Mouse (Mus musculus) intestine, embryonic 14.5 days (tissue): Measurements from ENCODE around the gene Gm7029. TPM values are rescaled to one million over a fixed set of nuclear protein-coding genes. Genes with fewer than 3 reads are reported as not detected.

ENCODE experiments used
- ATAC-seq: fragments of 200-750 bp; cut with Nextera tagmentation; replicated peaks from 2 replicates; pipeline ENCODE4 v1.8.0; 2017; ENCODE audit warnings: low read depth, moderate number of reproducible peaks, moderate TSS enrichment, moderate library complexity; ENCODE audit not compliant: low FRiP score, low TSS enrichment
- DNase-seq: peaks from one replicate; pipeline ENCODE4 v3.0.0-alpha.2; 2018; ENCODE audit warnings: low spot score
- H3K27ac ChIP-seq: fragments of 300-500 bp; sonication (generic); 2 replicates; pipeline ENCODE4 v1.5.1; 2014; ENCODE audit warnings: low read depth, mild to moderate bottlenecking, control low read depth
- H3K27me3 ChIP-seq: fragments of 300-500 bp; sonication (generic); replicated peaks from 2 replicates; pipeline ENCODE4 v1.6.1; 2014; ENCODE audit warnings: low read length, control low read depth; ENCODE audit not compliant: control insufficient read depth, insufficient read depth
- H3K36me3 ChIP-seq: fragments of 300-500 bp; sonication (generic); 2 replicates; pipeline ENCODE4 v1.6.1; 2014; ENCODE audit warnings: low read length, control low read depth; ENCODE audit not compliant: control insufficient read depth, insufficient read depth
- H3K4me1 ChIP-seq: fragments of 300-500 bp; sonication (generic); replicated peaks from 2 replicates; pipeline ENCODE4 v1.6.1; 2014; ENCODE audit warnings: low read length, control low read depth, mixed read lengths; ENCODE audit not compliant: control insufficient read depth, insufficient read depth
- H3K4me2 ChIP-seq: fragments of 300-500 bp; sonication (generic); 2 replicates; pipeline ENCODE4 v1.6.1; 2014; ENCODE audit warnings: low read length
- H3K4me3 ChIP-seq: fragments of 300-500 bp; sonication (generic); 2 replicates; pipeline ENCODE4 v1.5.1; 2014; ENCODE audit warnings: low read depth, low read length, control low read depth, mixed read lengths
- H3K9ac ChIP-seq: fragments of 300-500 bp; sonication (generic); 2 replicates; pipeline ENCODE4 v1.6.1; 2014; ENCODE audit warnings: mild to moderate bottlenecking, low read length
- H3K9me3 ChIP-seq: fragments of 300-500 bp; sonication (generic); 2 replicates; pipeline ENCODE4 v1.6.1; 2016; ENCODE audit warnings: low read length, control low read depth; ENCODE audit not compliant: control insufficient read depth
- WGBS: fragments of 180-500 bp; shearing (Covaris S2); extraction: QIAGEN DNeasy Blood & Tissue Kit; methylation state at CpG from one replicate; pipeline ENCODE4 v1.1.7; 2014; 5-methylcytosine and 5-hydroxymethylcytosine counted together
- polyA plus RNA-seq: library from polyadenylated mRNA; unstranded; fragments of >200 nt; fragmentation: Nextera tagmentation; extraction: Ambion mirVana; gene quantifications from 2 replicates; pipeline ENCODE4 v1.2.1, GENCODE M21; 2014

The Gm7029 gene
- polyA plus RNA-seq, 1 experiment from 2014 or later = not detected

GRCm38 (mm10) chr17:33908331-33909076, 34.9 kb downstream of the Gm7029 start:
- no peak for DNase-seq
- under 1% methylated on average over 42 of the region's 44 CpGs for WGBS

GRCm38 (mm10) chr17:33909077-33909868, 35.6 kb downstream of the Gm7029 start, which contains the start of gene Daxx:
Daxx (plus strand) TSS chr17:33909414.
- Histone ChIP-seq H3K9me3 (no peaks in the 10 kb centered on the region), H3K4me1 (peaks cover 8% of the 10 kb centered on the region; the same call in 1 of the 2 replicates), H3K9ac (peak within 1 kb of the TSS; percentile 83), H3K4me3 (peak within 1 kb of the TSS; percentile 98), H3K4me2 (peak within 1 kb of the TSS; percentile 99), H3K36me3 (peaks cover 31% of the 10 kb centered on the region), H3K27me3 (no peaks in the 10 kb centered on the region), H3K27ac (peak within 1 kb of the TSS; percentile 85)
- under 1% methylated on average over 68 of the region's 68 CpGs for WGBS
- ATAC-seq (peak; percentile 97), DNase-seq (peak; percentile 98)

More at GRCm38 (mm10) chr17:33908331-33909076, 34.9 kb downstream of the Gm7029 start:
- Histone ChIP-seq H3K9me3 (no peaks in the 10 kb centered on the region), H3K4me1 (peaks cover 8% of the 10 kb centered on the region; the same call in 1 of the 2 replicates), H3K27ac (peak overlapping the region; percentile 82), H3K4me2 (peak overlapping the region; percentile 99), H3K9ac (peak overlapping the region; percentile 83), H3K4me3 (peak overlapping the region; percentile 98), H3K27me3 (no peaks in the 10 kb centered on the region), H3K36me3 (peaks cover 24% of the 10 kb centered on the region)
- ATAC-seq = peak; percentile 70

DNA sequence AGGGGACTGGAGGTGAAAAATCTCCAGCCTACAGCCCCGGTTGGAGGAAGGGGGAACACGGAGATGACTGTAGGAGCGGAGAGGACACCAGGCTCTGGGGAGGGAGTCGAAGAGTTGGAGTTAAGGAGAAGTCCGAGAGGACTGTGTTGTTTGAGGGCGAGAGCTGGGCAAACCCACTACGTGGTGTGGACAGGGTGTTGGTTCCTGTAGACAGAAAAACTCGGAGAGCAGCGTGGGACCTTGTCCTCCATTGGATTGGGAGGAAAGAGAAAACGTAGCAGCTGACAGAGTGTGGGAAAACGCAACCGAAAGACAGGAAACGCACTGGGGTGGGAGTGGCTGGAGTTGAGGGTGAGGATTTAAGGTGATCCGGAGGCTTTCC, 36.2 kb downstream of the Gm7029 start:
- DNase-seq (peak; percentile 83), ATAC-seq (0 out of 2 replicates have a peak, but pooled peaks have one; percentile 0)
- Histone ChIP-seq H3K36me3 (peaks cover 37% of the 10 kb centered on the region), H3K27ac (peak overlapping the region; percentile 85), H3K9me3 (no peaks in the 10 kb centered on the region), H3K4me2 (peak overlapping the region; percentile 99), H3K4me3 (peak overlapping the region; percentile 98), H3K27me3 (no peaks in the 10 kb centered on the region), H3K4me1 (peaks cover 10% of the 10 kb centered on the region), H3K9ac (peak overlapping the region; percentile 83)
- 0% methylated on average over 14 of the region's 14 CpGs for WGBS

DNA sequence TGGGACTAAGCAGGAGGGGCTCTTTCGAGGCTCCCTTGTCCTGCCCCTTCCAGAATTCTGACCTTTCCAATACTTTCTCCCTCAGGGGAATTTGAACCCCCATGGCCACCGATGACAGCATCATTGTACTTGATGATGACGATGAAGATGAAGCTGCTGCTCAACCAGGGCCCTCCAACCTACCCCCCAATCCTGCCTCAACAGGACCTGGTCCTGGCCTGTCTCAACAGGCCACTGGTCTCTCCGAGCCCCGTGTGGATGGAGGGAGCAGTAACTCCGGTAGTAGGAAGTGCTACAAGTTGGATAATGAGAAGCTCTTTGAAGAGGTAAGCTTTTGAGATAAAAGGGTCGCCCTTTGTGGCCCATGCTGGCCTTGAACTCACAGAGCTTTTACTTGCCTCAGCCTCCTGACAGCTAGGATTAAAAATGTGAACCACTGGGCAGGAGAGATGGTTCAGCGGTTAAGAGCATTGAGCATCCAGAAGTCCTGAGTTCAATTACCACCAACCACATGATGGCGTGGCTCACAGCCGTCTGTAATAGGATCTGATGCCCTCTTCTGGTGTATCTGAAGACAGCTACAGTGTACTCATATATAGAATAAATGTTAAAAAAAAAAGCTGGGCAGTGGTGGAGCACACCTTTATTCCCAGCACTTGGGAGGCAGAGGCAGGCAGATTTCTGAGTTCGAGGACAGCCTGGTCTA, 36.9 kb downstream of the Gm7029 start:
- WGBS = 48% methylated on average over 11 of the region's 11 CpGs

GRCm38 (mm10) chr17:33911052-33911812, 37.6 kb downstream of the Gm7029 start:
- Histone ChIP-seq H3K36me3 (peaks cover 41% of the 10 kb centered on the region), H3K9ac (no peak overlapping the region), H3K27ac (no peak overlapping the region), H3K4me2 (no peak overlapping the region), H3K4me3 (no peak overlapping the region), H3K4me1 (peaks cover 16% of the 10 kb centered on the region), H3K27me3 (no peaks in the 10 kb centered on the region), H3K9me3 (no peaks in the 10 kb centered on the region)
- DNase-seq (no peak), ATAC-seq (no peak)
- WGBS = 93% methylated on average over 31 of the region's 31 CpGs

More for the DNA sequence above, 36.9 kb downstream of the Gm7029 start:
- Histone ChIP-seq H3K36me3 (peaks cover 41% of the 10 kb centered on the region), H3K27me3 (no peaks in the 10 kb centered on the region), H3K4me2 (peak overlapping the region; percentile 99), H3K9me3 (no peaks in the 10 kb centered on the region), H3K9ac (peak overlapping the region; percentile 83), H3K4me1 (peaks cover 16% of the 10 kb centered on the region), H3K4me3 (peak overlapping the region; percentile 98), H3K27ac (peak overlapping the region; percentile 85; the same call in 1 of the 2 replicates)
- no peak for ATAC-seq
- no peak for DNase-seq

GRCm38 (mm10) chr17:33911813-33912414, 38.3 kb downstream of the Gm7029 start:
- Histone ChIP-seq H3K4me2 (no peak overlapping the region), H3K4me3 (no peak overlapping the region), H3K4me1 (peaks cover 20% of the 10 kb centered on the region), H3K27me3 (no peaks in the 10 kb centered on the region), H3K36me3 (peaks cover 41% of the 10 kb centered on the region), H3K9ac (no peak overlapping the region), H3K27ac (no peak overlapping the region), H3K9me3 (no peaks in the 10 kb centered on the region)
- DNase-seq = no peak
- 91% methylated on average over 28 of the region's 28 CpGs for WGBS
- ATAC-seq = no peak

DNA sequence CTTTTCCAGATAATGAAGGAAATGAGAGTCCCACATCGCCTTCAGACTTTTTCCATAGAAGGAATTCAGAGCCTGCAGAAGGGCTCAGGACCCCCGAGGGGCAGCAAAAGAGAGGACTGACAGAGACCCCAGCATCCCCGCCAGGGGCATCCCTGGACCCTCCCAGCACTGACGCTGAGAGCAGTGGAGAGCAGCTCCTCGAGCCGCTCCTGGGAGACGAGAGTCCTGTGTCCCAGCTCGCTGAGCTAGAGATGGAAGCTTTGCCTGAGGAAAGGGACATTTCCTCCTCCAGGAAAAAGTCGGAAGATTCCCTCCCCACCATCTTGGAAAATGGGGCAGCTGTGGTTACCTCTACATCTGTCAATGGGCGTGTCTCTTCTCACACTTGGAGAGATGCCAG, 39.6 kb downstream of the Gm7029 start:
- Histone ChIP-seq H3K27me3 (no peaks in the 10 kb centered on the region), H3K4me1 (peaks cover 23% of the 10 kb centered on the region), H3K36me3 (peaks cover 53% of the 10 kb centered on the region), H3K4me2 (no peak overlapping the region), H3K27ac (no peak overlapping the region), H3K4me3 (no peak overlapping the region), H3K9me3 (no peaks in the 10 kb centered on the region), H3K9ac (no peak overlapping the region)
- no peak for DNase-seq
- no peak for ATAC-seq
- WGBS = 96% methylated on average over 10 of the region's 10 CpGs
